Mouse (Mus musculus): Measurements from ENCODE around the gene Smarce1.
A peak's percentile ranks its signal among the peaks of the same experiment; 100 is the strongest.
"Not testable (repeated sequence)": the region's sequence is repeated elsewhere in the genome, so short reads cannot be mapped to it uniquely, and the experiment has no call there.

Gene Smarce1

GRCm38 (mm10) chr11:99230261-99231048 is at the start of gene Smarce1:
Gene Smarce1 (minus strand): TSS chr11:99231017.
- DNase-seq (ENCODE audit: low spot score): peak; percentile 86

GRCm38 (mm10) chr11:99279986-99280385 is 49.2 kb upstream of the Smarce1 start:
- no peak for DNase-seq (ENCODE audit: low spot score)

- DNase-seq (ENCODE audit: low spot score): no peak
Measured at GRCm38 (mm10) chr11:99276786-99277185, 46.0 kb upstream of the Smarce1 start.

- DNase-seq (ENCODE audit: low spot score): no peak
Measured at GRCm38 (mm10) chr11:99275624-99276023, 44.8 kb upstream of the Smarce1 start.

GRCm38 (mm10) chr11:99272721-99273120 is 41.9 kb upstream of the Smarce1 start:
- DNase-seq (ENCODE audit: low spot score): no peak

GRCm38 (mm10) chr11:99269192-99269591 is 38.4 kb upstream of the Smarce1 start:
- DNase-seq (ENCODE audit: low spot score): no peak

- DNase-seq (ENCODE audit: low spot score): no peak
Measured at GRCm38 (mm10) chr11:99265796-99266195, 35.0 kb upstream of the Smarce1 start.

GRCm38 (mm10) chr11:99265220-99265619 is 34.4 kb upstream of the Smarce1 start:
- no peak for DNase-seq (ENCODE audit: low spot score)

- no peak for DNase-seq (ENCODE audit: low spot score)
Measured at GRCm38 (mm10) chr11:99256213-99256612, 25.4 kb upstream of the Smarce1 start.

- no peak for DNase-seq (ENCODE audit: low spot score)
Measured at GRCm38 (mm10) chr11:99255316-99255715, 24.5 kb upstream of the Smarce1 start.

GRCm38 (mm10) chr11:99253893-99254292 is 23.1 kb upstream of the Smarce1 start:
- DNase-seq (ENCODE audit: low spot score): no peak

- no peak for DNase-seq (ENCODE audit: low spot score)
Measured at GRCm38 (mm10) chr11:99252671-99253070, 21.9 kb upstream of the Smarce1 start.

GRCm38 (mm10) chr11:99250666-99251065 is 19.8 kb upstream of the Smarce1 start:
- no peak for DNase-seq (ENCODE audit: low spot score)

GRCm38 (mm10) chr11:99250241-99250640 is 19.4 kb upstream of the Smarce1 start:
- no peak for DNase-seq (ENCODE audit: low spot score)

GRCm38 (mm10) chr11:99249115-99249514 is 18.3 kb upstream of the Smarce1 start:
- no peak for DNase-seq (ENCODE audit: low spot score)

GRCm38 (mm10) chr11:99247916-99248315 is 17.1 kb upstream of the Smarce1 start:
- DNase-seq (ENCODE audit: low spot score): no peak

GRCm38 (mm10) chr11:99244519-99244918 is 13.7 kb upstream of the Smarce1 start:
- not testable (repeated sequence) for DNase-seq (ENCODE audit: low spot score)

- no peak for DNase-seq (ENCODE audit: low spot score)
Measured at GRCm38 (mm10) chr11:99243820-99244374, 13.1 kb upstream of the Smarce1 start, which contains the start of gene Krt222. Gene Krt222 (minus strand): TSS chr11:99244085.

GRCm38 (mm10) chr11:99243200-99243819 is 12.5 kb upstream of the Smarce1 start:
- DNase-seq (ENCODE audit: low spot score): no peak

- no peak for DNase-seq (ENCODE audit: low spot score)
Measured at GRCm38 (mm10) chr11:99242056-99242455, 11.2 kb upstream of the Smarce1 start.

- DNase-seq (ENCODE audit: low spot score): peak; percentile 67
Measured at GRCm38 (mm10) chr11:99238468-99238867, 7.7 kb upstream of the Smarce1 start.

GRCm38 (mm10) chr11:99231049-99231816 is 416 bp upstream of the Smarce1 start:
- no peak for DNase-seq (ENCODE audit: low spot score)

All from MN1 (cell line).